Comparison of ENCODE assay signal across 9 mouse cellular contexts in genomic region chr3:88603714-88604161, GRCm38 (mm10). TPM values are rescaled to one million over a fixed set of nuclear protein-coding genes. Genes with fewer than 3 reads are reported as not detected.
DNase-seq lines count a peak whose midpoint lies in the region; ATAC-seq and TF ChIP-seq lines count a peak whose summit lies in the region.
"Had no signal": no experiment of that assay in that cellular context is flagged by ENCODE, and none has a peak within 500 bp of the region (broad histone marks: within the 10 kb centered on the region; RNA-seq: fewer than 3 reads in every experiment).

No protein-coding gene starts in this region.

- no peaks in the 10 kb centered on the region for H3K9me3 ChIP-seq in intestine, postnatal 0 days (ENCODE audit: control insufficient read depth)

- H3K27ac ChIP-seq in bone marrow, adult 2 months (ENCODE audit: control insufficient read depth, insufficient read depth, low read depth, low read length, poor library complexity), result no peak overlapping the region
- H3K27ac ChIP-seq in intestine, postnatal 0 days (ENCODE audit: low read depth, low read length), result no peak overlapping the region

- peaks cover 2% of the 10 kb centered on the region; the same call in 1 of the 2 replicates for H3K4me1 ChIP-seq in bone marrow, adult 2 months (ENCODE audit: control insufficient read depth, insufficient read depth, low read length)
- no peaks in the 10 kb centered on the region for H3K4me1 ChIP-seq in intestine, postnatal 0 days (replicated peaks; ENCODE audit: control insufficient read depth, insufficient read depth, low read length)
- H3K4me1 ChIP-seq in lung, adult 2 months (ENCODE audit: control insufficient read depth, insufficient read depth, low read length), result peaks cover 3% of the 10 kb centered on the region; the same call in 1 of the 2 replicates

- H3K4me2 ChIP-seq in intestine, postnatal 0 days (replicated peaks; ENCODE audit: low read depth), result no peak overlapping the region

- 9% methylated on average over 6 of the region's 6 CpGs for WGBS in bone marrow, adult 2 months
- 26% methylated on average over 6 of the region's 6 CpGs for WGBS in intestine, postnatal 0 days
- WGBS in lung, adult 2 months, result 8% methylated on average over 6 of the region's 6 CpGs

- H3K9ac ChIP-seq in intestine, postnatal 0 days (ENCODE audit: low read depth, low read length), result no peak overlapping the region

- DNase-seq in cerebellum, adult 11 months, result peak; percentile 46
- no peak for DNase-seq in cerebellum, adult 11-12 months
- peak; percentile 74 for DNase-seq in CD4-positive helper T cell, adult 2 months (ENCODE audit: low read depth, low spot score)
- peak; percentile 72 for DNase-seq in gastrocnemius, postnatal 10 days
- DNase-seq in lung, adult 2 months, result peak; percentile 80
- peak; percentile 58 to 68 for DNase-seq in spleen, postnatal 36 days (ENCODE audit: low spot score in 2 of 2)

- TF ChIP-seq POLR2A in bone marrow, adult 2 months (IDR thresholded peaks at IDR 0.05; ENCODE audit: borderline replicate concordance, control insufficient read depth, low read depth, low read length), result no peak
- no peak for TF ChIP-seq POLR2A in lung, adult 2 months (IDR thresholded peaks at IDR 0.05; ENCODE audit: borderline replicate concordance, extremely low read depth, low read depth, low read length)

- H3K36me3 ChIP-seq in intestine, postnatal 0 days (ENCODE audit: control insufficient read depth, insufficient read depth), result no peaks in the 10 kb centered on the region

- TF ChIP-seq CTCF in bone marrow, adult 2 months (IDR thresholded peaks at IDR 0.05; ENCODE audit: control insufficient read depth, insufficient read depth, low read length), result peak; percentile 83
- TF ChIP-seq CTCF in intestine, postnatal 0 days (IDR thresholded peaks at IDR 0.05; ENCODE audit: low read depth), result peak; percentile 92
- TF ChIP-seq CTCF in lung, adult 2 months (IDR thresholded peaks at IDR 0.05; ENCODE audit: insufficient read depth, low read length), result peak; percentile 81

- H3K27me3 ChIP-seq in intestine, postnatal 0 days (replicated peaks; ENCODE audit: control insufficient read depth, insufficient read depth, low read length), result no peaks in the 10 kb centered on the region

- ATAC-seq in intestine, postnatal 0 days, result peak; percentile 59

- H3K4me3 ChIP-seq in bone marrow, adult 2 months (replicated peaks; ENCODE audit: control insufficient read depth, low read depth, low read length), result no peak overlapping the region
- no peak overlapping the region for H3K4me3 ChIP-seq in intestine, postnatal 0 days (ENCODE audit: low read depth, low read length)
- H3K4me3 ChIP-seq in lung, adult 2 months (replicated peaks; ENCODE audit: extremely low read depth, low read depth, low read length), result no peak overlapping the region

RNA-seq across cellular contexts. Expression of gene Arhgef2, which starts 2.0 kb away (rescaled TPM):
- 39.3 and 96.1 TPM in 2 replicates for polyA plus RNA-seq in bone marrow, adult 2 months (2011; ENCODE audit: insufficient read depth, insufficient read length, low replicate concordance, missing spikeins)
- 10 to 100 TPM; 58.2 to 97.6 TPM for total RNA-seq in gastrocnemius, postnatal 10 days (2021)
- 21.6 and 22.1 TPM in 2 replicates for polyA plus RNA-seq in intestine, postnatal 0 days (2015; fragmentation: Nextera tagmentation; extraction: Ambion mirVana)
- 186 and 233 TPM in 2 replicates for polyA plus RNA-seq in lung, adult 2 months (2012; rRNA removed)

RNA-seq across cellular contexts. Expression of gene Ssr2, which starts 28.1 kb away (rescaled TPM):
- 46.1 and 84.8 TPM in 2 replicates for polyA plus RNA-seq in bone marrow, adult 2 months (2011; ENCODE audit: insufficient read depth, insufficient read length, low replicate concordance, missing spikeins)
- 100 to 1,000 TPM; 108 to 125 TPM for total RNA-seq in gastrocnemius, postnatal 10 days (2021)
- polyA plus RNA-seq in intestine, postnatal 0 days (2015; fragmentation: Nextera tagmentation; extraction: Ambion mirVana), result 249 and 268 TPM in 2 replicates
- polyA plus RNA-seq in lung, adult 2 months (2012; rRNA removed), result 139 and 188 TPM in 2 replicates

RNA-seq across cellular contexts. Expression of gene Rxfp4, which starts 49.2 kb away (rescaled TPM):
- not detected in 2 replicates for polyA plus RNA-seq in bone marrow, adult 2 months (2011; ENCODE audit: insufficient read depth, insufficient read length, low replicate concordance, missing spikeins)
- total RNA-seq in gastrocnemius, postnatal 10 days (2021), result not detected
- polyA plus RNA-seq in intestine, postnatal 0 days (2015; fragmentation: Nextera tagmentation; extraction: Ambion mirVana), result not detected in 2 replicates
- 0.41 and 0.76 TPM in 2 replicates for polyA plus RNA-seq in lung, adult 2 months (2012; rRNA removed)
- total RNA-seq: layer of hippocampus, postnatal 36 days had no signal

RNA-seq across cellular contexts. Expression of gene Ubqln4, which starts 50.2 kb away (rescaled TPM):
- polyA plus RNA-seq in bone marrow, adult 2 months (2011; ENCODE audit: insufficient read depth, insufficient read length, low replicate concordance, missing spikeins), result 20.9 and 25.2 TPM in 2 replicates
- 10 to 100 TPM; 45.1 to 52.2 TPM for total RNA-seq in gastrocnemius, postnatal 10 days (2021)
- polyA plus RNA-seq in intestine, postnatal 0 days (2015; fragmentation: Nextera tagmentation; extraction: Ambion mirVana), result 17.3 and 19.2 TPM in 2 replicates
- polyA plus RNA-seq in lung, adult 2 months (2012; rRNA removed), result 47.0 and 52.6 TPM in 2 replicates

RNA-seq across cellular contexts. Expression of gene Lamtor2, which starts 50.9 kb away (rescaled TPM):
- 82.9 and 126 TPM in 2 replicates for polyA plus RNA-seq in bone marrow, adult 2 months (2011; ENCODE audit: insufficient read depth, insufficient read length, low replicate concordance, missing spikeins)
- total RNA-seq in gastrocnemius, postnatal 10 days (2021), result 10 to 100 TPM; 75.4 to 81.8 TPM
- 171 and 183 TPM in 2 replicates for polyA plus RNA-seq in intestine, postnatal 0 days (2015; fragmentation: Nextera tagmentation; extraction: Ambion mirVana)
- 116 and 135 TPM in 2 replicates for polyA plus RNA-seq in lung, adult 2 months (2012; rRNA removed)
